Mouse (Mus musculus): ENCODE results near the gene Suox.
"Not testable (repeated sequence)": the region's sequence is repeated elsewhere in the genome, so short reads cannot be mapped to it uniquely, and the experiment has no call there.

Suox gene

DNA sequence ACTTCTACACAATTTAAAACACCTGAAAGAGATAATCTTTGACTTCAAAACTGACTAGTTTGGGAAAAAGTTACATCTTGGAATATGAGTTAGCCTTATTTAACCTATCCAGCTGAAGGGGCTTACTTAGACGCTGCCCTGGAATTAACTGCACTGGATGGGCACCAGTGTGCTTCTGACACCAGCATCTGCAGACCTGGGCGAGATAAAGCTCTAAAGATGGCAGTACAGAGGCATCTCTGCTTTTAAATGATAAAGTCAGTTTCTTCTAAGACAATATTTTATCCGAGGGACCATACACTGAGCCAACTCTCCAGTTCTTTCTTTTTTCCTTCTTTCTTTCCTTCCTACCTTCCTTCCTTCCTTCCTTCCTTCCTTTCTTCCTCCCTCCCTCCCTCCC lies 9.1 kb downstream of the Suox start:
- DNase-seq (ENCODE audit: low spot score in 2 of 2) = no peak

DNA sequence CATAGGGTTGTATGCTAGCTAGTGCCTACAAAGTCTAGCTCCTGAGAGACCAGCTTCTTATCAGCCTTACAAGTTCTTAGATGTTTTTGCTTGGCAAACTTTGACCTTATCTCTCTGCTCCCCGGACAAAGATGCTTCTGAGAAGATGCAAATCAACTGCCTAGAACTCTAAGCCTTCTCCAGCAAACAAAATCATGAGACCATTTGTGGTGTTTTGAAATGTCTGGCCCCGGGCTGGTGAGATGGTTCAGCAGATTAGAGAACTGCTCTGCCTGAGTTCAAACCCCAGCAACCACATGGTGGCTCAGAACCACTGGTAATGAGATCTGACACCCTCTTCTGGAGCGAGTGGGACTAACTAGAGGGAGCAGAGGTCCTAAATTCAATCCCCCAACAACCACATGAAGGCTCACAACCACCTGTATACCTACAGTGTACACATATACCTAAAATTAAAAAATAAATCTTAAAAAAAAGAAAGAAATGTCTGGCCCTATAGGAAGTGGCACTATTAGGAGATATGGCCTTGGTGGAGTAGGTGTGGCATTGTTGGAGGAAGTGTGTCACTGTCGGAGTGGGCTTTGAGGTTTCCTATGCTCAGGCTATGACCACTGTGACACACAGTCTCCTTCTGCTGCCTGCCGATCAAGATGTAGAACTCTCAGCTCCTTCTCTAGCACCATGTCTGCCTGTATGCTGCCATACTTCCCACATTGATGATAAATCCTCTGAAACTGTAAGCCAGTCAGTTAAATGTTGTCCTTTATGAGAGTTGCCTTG lies 10.2 kb downstream of the Suox start:
- no peak for DNase-seq (ENCODE audit: low spot score in 2 of 2)

DNA sequence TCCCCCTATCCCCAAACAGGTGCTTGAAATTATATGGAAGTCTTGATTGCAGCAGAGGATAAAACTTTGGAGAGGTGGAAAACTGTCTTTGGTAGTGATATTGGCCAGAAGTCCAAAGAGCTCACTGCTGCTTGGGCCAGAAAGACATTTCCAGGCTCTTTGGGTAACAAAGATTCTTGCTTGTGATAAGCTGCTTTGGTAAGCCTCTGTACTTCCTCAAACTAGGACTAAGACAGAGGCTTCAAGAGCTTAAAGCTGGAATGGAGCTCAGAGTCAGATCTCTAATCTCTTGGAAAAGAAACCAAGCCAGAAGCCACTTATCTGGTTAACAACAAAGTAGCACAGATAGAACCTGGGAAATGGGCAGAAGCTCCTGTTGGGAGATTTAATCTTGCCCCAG lies 11.4 kb downstream of the Suox start:
- no peak for DNase-seq (ENCODE audit: low spot score in 2 of 2)

DNA sequence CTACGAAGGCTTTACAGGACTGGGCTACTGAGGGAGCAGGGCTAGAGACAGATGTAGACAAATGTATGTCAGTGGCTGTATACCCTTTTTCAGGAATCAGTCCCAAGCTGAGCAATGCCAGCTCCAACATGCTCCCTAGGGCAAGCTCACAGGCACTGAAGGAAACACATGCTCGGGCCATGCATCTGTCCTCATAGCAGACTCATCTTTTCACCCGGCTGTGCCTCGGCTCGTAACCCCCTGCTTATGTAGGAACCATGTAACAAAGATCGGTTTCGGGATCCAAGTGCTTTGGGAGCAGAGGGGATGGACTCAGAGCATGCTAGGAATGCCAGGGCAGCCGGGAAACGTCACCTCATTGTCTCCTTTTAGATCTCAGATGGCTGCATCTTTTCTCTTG lies 14.4 kb downstream of the Suox start:
- DNase-seq (ENCODE audit: low spot score in 2 of 2) = no peak

DNA sequence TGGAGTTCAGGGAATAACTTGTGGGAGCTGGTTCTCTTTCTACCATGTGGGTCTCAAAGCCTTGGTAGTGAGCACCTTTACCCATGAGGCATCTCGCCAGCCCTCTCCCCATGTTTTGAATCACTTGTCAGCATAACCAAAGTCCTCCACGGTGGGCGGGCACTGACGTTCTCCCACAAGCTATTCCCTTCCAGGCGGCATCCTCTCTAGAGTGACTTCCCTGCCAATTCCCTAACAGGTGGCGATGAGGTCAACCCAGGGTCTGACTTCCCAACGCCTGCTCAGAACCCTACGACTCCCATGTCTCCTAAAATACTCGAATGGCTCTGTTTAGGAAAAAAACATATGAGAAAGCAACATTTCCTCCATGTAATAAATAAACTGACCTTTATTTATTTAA lies 16.0 kb downstream of the Suox start:
- DNase-seq (ENCODE audit: low spot score in 2 of 2) = no peak

DNA sequence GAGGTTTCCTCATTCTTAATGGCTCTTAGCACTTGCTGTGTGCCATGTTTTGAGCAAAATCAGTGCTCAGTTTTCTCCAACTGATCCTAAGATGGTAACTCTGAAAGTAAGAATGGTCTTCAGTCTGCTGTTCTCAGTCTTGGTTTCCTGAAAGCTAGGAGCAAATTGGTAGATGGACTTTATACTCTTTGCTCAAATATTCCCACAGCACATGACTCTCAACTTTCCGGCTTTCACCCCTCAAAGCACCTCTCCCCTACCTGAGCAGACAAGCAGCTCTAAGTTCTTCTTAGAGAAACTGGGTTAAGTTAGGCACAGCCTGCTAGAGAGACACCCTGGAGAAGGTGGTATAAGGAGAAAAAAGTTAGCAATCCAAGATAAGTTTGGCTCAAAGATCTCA lies 17.1 kb downstream of the Suox start:
- no peak for DNase-seq (ENCODE audit: low spot score in 2 of 2)

DNA sequence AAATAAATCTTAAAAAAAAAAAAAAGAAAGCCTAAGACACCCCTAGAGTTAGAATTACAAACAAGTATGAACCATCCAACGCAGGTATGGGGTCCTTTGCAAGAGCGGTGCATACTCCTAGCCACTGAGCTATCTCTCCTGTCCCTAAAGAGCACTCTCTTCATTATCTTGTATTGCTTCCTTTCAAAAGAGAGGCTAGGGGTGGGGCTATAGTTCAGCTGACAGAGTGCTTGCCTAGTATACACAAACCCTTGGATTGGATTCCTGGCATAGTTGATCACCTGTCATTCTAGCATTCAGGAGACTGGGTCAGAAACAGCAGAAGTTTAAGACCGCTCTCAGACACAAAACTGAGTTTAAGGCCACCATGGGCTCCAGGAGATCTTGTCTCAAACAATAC lies 18.6 kb downstream of the Suox start:
- DNase-seq (ENCODE audit: low spot score in 2 of 2) = no peak

DNA sequence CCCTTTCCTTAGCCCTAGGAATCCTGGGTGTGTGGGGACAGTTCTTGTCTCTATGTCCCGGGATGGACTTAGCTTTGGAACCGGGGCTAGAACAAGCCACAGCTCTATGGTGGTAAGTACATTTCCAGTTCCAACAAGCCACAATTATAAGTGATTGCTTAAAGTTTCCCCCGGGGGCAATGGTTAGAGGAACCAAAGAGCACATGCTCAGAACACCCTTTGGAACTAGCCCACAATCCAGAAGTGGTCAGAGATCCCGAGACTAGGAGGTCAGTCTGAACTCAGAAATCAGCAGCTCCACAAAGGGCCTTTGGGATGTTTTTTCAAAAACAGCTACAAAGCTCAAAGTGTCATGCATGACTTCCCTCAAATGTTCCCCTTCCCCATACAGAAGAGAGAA lies 20.0 kb downstream of the Suox start:
- DNase-seq (ENCODE audit: low spot score in 2 of 2) = no peak

DNA sequence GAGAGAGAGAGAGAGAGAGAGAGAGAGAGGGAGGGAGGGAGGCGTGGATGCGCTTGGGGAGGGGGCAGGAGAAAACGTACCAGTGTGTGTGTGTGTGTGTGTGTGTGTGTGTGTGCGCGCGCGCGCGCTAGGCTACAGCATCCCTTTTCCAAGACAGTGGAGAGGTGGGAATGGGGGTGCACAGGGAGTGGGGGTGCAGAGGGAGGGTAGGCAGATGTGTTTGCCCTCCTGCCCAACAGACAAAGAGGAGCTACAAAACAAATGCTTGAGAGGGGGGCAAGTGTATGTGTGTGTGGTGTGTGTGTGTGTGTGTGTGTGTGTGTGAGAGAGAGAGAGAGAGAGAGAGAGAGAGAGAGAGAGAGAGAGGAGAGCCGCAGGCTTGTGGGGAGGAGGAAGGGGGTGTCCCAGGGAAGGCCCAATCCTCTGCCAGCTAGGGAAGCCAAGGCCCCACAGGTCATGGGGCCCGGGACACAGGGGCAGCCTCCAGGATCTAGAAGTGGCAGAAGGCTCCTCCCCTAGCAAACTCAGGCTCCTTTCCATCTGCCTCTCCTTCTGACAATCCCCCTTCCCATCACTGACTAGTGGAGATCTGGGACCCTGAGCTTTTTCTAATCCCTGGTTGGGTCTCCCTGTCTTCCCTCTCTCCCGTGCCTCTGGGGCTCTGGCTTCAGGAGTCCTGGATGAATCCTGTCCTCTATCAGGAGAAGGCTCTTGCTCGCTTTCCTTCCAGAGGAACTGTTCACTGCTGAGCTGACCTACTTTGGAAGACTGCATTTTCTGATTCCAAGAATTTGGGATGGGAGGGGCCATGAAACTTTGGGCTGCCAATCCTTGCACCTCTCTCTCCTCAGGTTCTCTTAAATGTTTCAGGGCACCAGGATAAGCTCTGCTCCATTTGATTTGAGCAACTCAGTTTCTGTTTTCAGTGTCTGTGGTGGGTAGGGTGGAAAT lies 27.5 kb downstream of the Suox start:
- DNase-seq (ENCODE audit: low spot score in 2 of 2) = peak; percentile 19 to 27

DNA sequence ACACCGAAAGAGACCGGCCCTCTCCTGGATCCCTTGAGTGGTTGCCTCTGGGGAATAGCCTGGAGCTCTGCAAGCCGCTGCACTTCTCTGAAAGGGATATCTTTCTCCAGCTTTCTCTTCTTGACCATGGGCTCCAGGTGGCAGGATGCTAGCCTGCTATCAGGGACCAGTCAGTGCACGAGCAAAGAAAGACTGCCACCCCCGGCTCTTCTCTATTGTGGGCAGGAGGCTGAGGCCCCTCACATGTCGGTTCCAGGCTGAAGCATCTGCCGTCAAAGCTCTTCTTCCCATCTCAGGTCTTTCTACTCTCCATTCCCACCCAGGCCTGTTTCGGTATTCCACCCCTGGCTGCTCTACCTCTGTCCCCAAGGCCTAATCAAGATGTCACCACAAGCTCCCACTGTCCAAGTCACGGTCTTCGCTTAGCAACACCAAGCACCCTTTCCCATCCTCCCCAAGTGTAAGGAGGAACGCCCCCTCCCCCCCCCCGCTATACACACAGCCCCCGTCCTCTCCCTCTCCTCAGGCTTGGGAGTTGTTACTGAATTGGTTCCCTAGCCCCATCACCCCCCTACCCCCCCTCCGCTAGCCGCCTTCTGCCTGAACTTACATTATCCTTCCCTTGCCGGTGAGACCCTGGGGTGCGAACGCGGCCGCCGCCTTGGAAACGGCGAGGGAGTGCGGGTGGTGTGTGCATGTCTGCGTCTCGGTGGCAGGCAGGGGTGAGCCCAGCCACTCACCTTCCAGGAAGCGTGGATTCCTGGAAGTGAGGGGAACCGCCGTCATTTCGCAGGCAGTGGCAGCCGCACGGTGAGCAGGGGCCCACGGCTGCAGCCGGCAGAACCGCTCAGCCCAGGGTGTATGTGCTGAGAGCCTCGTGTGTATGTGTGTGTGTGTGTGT lies 28.5 kb downstream of the Suox start, which contains the start of gene Ikzf4:
TSS of gene Ikzf4 (minus strand) at position 881 of the 901 bp plus-strand sequence.
- no peak for DNase-seq (ENCODE audit: low spot score in 2 of 2)

DNA sequence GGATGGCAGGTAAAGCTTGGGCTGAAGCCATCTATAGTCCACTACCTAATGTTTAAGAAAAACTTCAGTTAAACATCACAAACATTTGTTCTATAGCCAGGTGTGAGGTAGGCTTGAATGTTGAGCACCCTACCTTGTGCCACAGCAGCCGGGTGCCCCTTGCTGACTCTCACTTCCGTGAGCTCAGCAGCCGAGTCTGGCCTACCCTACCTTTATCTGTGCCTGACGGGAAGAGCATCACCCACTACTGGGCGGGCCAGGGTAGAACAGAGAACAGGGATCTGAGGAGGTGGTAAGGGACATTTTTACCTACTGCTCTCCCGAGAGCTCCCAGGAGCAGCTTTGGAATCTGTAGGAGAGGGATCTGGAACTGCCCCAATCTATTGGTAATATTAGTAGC lies 31.1 kb downstream of the Suox start:
- DNase-seq (ENCODE audit: low spot score in 2 of 2) = no peak

DNA sequence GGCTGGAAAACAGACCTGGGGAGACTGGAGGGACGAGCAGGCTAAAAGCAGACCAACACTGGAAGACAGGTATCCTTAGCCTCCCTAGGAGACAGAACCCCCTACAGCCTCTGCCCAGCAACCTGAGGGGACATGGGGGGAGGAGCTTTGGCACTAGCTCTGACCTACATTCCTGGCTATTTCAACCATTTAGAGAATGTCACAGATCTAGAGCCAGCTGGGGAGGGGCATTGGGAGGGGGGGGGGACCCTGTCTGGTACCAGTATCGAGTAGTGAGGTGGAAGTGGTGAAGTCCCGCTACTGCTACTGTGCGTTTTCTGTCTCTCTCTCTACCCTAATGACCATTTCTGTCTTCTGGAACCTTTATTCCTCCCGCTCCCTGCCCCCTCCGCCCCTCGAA lies 32.0 kb downstream of the Suox start:
- DNase-seq (ENCODE audit: low spot score in 2 of 2) = no peak

DNA sequence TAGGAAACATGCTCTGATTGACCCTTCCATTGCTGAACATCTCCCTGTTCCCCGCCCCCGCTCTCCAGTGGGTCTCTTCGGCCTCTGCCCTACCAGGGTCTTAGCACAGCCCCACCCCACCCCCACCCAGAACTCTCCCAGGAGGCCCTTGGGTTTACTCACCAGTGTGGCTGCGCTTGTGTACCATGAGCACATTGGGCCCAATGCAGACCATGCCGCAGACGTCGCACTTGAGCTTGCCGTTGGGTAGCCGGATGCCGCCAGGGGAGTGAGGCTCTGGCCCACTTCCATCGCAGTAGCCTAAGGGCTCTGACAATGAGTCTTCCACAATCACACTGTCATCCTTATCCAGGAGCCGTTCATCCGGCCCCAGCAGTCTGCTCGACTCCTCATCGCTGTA lies 33.0 kb downstream of the Suox start:
- DNase-seq (ENCODE audit: low spot score in 2 of 2) = no peak

DNA sequence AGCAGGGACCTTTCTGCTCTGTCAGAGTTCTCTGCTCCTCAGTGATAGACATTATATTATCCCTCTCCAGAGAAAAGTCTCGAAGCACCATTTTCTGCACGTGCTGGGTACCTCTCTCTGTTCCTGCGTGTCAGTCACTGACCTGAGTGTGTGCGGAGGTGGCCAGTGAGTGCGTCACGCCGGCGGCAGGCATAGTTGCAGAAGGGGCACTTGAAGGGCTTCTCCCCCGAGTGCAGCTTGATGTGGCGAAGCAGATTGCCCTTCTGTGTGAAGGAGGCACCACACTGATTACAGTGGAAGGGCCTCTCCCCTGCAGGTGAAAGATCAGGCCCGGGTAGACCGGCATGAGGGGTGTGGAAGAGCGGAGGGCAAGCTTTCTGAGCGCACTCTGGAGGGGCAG lies 33.9 kb downstream of the Suox start:
- no peak for DNase-seq (ENCODE audit: low spot score in 2 of 2)

DNA sequence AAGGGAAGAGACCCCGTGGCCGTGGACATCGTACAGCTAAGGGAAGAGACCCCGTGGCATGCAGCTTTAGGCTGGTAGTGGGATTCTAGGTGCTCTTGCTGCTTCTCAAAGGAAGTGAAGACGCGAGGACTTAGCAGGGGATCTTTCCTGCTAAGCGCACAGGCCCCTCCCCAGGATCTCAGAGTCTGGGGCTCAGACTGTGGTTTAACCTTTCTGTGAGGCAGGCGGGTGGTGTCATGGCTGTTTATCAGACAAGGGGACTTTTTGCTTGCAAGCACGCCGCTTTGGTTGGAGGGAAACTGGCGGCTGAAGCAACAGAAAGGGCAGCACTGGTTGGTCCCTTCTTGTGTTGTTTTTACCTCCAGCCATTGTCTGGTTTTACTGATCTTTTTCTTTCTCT lies 36.9 kb downstream of the Suox start:
- DNase-seq (ENCODE audit: low spot score in 2 of 2) = no peak

DNA sequence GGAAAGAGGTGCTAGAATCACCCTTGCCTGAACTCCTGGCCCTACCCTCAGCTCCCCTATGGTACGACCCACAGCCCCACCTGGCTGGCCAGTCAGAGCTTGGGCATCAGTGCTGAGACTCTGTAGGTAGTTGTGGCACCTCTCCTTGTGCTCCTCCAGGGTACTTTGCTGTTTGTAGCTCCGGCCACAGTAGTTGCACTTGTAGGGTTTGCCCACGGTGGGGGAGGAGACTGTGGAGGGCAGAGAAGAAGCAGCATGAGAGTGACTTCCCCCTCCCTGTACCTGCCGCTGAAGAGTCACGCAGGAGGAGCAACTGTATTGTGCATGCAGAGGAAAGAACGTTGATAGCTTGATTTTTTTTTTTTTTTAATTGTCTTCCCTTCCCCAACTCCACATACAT lies 37.3 kb downstream of the Suox start:
- DNase-seq (ENCODE audit: low spot score in 2 of 2) = no peak

DNA sequence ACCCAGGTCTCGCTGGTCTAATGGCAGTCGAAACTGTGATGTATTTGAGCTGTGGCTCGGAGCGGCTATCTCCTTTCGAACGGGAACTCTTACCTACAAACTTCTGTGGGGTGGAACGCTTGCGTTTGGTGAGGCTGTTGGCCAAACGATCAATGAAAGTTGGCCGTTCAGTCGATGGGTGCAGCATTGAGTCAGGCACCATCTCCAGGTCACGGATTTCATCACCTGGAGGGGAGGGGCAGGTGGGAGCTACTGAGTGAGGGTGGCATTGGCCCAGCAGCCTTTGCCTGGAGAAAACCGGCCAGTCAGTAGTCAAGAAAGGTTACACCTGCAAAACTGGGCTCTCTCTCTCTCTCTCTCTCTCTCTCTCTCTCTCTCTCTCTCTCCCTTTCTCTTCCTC lies 38.2 kb downstream of the Suox start:
- DNase-seq (ENCODE audit: low spot score in 2 of 2) = no peak

DNA sequence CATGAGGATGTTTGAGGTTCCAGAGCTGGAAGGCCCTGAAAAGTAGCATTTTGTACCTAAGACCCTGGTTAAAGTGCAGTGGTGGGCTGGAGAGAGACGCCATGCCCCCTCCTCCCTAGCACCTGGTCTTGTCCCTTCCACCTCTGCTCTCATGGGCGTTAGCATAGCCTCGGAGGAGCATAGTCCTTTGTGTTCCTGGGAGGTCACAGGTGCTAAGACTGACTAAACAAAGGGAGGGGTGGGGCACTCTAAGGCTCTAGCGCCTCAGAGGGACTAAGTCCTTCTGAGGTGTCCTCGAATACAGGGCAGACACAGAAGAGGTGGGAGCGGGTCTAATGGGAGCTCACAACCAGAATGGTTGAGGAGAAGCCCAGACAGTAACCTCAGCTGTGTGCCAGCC lies 42.3 kb downstream of the Suox start:
- no peak for DNase-seq (ENCODE audit: low spot score in 2 of 2)

DNA sequence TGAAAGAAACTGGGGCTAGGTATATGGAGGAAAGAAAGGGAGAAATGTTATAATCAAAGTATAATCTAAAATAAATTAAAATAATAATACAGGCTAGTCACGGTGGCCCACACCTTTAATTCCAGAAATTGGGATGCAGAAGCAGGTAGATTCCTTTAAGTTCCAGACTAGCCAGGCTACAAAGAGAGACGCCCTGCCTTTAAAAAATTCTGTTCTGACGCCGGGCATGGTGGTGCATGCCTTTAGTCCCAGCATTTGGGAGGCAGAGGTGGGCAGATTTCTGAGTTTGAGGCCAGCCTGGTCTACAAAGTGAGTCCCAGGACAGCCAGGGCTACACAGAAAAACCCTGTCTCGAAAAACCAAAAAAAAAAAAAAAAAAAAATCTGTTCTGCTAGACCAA lies 43.6 kb downstream of the Suox start:
- DNase-seq (ENCODE audit: low spot score in 2 of 2) = not testable (repeated sequence)

DNA sequence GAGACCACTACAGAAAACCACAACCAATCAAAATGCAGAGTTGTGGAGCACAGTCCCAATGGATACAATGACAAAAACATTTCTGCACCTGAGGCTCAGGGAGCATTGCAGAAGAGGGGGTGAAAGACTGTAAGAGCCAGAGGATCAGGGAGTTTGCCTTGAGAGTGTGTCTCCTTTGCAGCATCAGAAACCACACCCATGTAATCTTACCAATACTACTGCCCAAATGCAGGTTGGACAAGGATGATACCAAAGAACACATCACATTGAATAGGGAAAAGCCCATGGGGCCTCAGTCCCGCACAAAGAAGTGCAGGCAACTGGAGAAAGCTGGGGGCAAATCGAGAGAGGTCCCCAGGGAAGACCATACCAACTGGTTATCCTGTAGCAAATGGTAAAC lies 44.1 kb downstream of the Suox start:
- no peak for DNase-seq (ENCODE audit: low spot score in 2 of 2)

DNA sequence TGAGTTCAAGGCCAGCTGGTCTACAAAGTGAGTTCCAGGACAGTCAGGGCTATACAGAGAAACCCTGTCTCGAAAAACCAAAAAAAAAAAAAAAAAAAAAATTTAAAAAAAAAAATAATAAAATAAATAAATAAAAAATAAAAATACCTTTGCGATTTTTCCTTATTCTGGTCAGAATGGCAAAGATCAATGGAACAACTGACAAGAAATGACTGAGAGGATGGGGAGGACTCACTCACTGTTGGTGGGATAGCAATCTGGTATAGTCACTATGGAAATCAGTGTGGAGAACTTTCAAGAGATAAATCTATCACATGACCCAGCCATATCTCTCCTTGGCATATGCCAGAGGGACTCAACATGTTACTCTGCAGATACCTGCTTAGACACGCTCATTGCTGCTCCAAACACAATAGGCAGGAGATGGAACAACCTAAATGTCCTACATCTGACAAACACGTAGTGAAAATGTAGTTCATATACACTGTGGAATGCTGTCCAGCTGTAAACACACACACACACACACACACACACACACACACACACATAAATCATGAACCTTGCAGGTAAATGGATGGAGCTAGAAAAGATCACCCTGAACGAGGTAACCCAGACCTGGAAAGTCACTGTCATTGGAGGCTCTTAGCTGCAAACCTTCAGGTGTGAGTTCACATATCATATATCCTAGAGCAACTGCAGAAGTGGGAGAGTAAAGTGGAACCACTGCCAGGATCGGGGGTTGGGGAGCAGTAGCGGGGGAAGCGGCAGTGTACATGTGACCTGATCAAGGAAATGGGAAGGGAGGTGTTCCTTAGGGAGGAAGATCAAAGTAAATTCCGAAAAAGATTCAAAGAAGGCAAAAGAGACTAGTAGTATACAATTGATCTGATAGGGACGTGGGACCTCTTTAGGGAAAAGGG lies 46.2 kb downstream of the Suox start:
- DNase-seq (ENCODE audit: low spot score in 2 of 2) = no peak
